Mouse (Mus musculus) CD8-positive naive resting alpha-beta T cell, adult 57 days (primary cell): Measurements from ENCODE around the gene Cts7. TPM values are rescaled to one million over a fixed set of nuclear protein-coding genes. Genes with fewer than 3 reads are reported as not detected.

Experiments used
- total RNA-seq: library from RNA; stranded (reverse); gene quantifications from one replicate; pipeline ENCODE4 v1.2.4, GENCODE M21; 2023

The Cts7 gene
- total RNA-seq: not detected

GRCm38 (mm10) chr13:61358097-61358496, at the start of gene Cts7:
Cts7 (minus strand) TSS chr13:61358197.

Other genes with a start within 250 kb of the Cts7 start
- not detected for gene Ctsr, start 193.9 kb downstream of the Cts7 start, total RNA-seq
- not detected for gene Cts6, start 154.8 kb downstream of the Cts7 start, total RNA-seq
- gene Cts8, start 102.8 kb downstream of the Cts7 start, total RNA-seq: not detected
- not detected for gene Gm49398, start 69.4 kb downstream of the Cts7 start, total RNA-seq
- gene Ctsm, start 183.6 kb upstream of the Cts7 start, total RNA-seq: not detected
- not detected for gene Gm49352, start 210.0 kb upstream of the Cts7 start, total RNA-seq
- not detected for gene Cts3, start 211.9 kb upstream of the Cts7 start, total RNA-seq